Mouse (Mus musculus): ENCODE measurements at regions not wholly inside any gene's neighbourhood (a gene's known extent, or its start where the extent isn't known, plus 50 kb on each side); places are given as distances from the start of the nearest gene placed in this dataset.

DNA sequence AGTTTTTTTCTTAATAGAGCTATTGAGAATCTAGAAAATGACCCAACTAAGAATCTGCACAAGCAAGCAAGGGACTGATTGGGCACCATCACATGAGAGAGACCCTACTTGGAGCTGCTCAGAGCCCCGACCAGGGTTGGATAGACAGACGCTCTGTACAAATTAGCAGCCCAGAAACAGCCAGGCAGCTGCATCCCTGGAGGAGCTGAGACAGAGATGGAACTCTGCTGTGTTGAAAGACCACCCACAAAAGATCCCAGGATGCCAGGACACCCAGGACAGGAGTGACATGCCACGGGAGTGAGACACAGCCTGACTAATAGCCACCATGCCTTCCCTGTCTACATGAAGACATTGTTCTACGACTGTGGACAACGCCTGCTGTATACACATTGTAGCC, 147.9 kb downstream of the Gm826 start:
- DNase-seq = no peak

DNA sequence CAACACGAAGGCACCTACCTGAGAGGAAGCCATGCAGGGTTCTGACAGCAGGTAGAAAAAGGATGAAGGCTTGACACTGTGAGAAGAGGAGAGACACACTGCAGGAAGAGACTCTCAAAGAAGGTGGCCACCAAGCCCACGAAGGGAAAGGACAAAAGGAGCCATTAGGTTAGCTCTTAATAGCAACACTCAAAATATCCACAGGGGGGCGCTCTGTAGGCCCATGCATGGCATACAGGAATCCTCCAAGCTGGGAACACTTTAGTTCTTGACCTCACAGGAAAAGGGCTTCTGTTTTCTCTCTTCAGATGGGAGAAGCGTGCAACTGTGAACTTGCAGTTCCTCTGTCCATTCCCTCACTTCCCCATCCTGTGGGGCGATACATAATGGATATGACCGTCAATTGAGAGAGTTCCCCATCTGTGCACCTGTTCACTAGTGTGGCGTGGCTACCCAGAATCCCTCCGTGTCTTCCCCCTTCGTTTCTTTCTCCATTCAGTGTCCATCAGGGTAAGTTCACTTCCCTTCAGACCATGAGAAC, 162.9 kb downstream of the Gm826 start:
- DNase-seq = no peak

DNA sequence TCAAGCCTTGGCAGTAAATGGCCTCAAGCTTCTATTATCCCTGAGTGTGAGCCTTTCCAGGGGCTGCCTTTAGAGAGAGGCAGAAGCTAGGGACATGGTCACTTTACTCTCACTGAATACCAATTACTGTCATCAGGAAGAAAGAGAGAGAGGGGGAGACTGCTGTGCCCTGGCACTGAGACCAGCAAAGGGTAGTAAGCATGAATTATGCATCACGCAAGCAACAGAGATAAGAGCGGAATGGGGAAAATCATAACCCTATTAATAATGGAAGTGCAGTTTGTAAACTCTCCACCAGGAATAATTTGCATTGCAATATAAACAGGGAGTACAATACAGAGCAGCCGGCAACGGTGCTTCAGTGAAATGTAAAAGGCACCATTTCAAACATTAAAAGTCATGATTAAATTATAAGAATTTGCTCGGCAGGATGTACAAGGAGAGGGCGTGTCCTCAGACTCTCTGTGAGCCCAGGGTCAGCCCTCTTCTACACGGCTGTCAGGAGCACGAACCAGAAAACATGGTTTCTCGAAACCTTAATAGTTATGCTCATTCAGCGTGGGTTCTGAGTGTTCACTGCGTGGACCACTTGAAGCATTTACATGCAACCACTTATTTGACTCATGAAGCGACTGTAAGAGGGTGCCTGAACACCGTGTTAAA, 175.2 kb downstream of the Gm826 start:
- DNase-seq = peak; percentile 1

DNA sequence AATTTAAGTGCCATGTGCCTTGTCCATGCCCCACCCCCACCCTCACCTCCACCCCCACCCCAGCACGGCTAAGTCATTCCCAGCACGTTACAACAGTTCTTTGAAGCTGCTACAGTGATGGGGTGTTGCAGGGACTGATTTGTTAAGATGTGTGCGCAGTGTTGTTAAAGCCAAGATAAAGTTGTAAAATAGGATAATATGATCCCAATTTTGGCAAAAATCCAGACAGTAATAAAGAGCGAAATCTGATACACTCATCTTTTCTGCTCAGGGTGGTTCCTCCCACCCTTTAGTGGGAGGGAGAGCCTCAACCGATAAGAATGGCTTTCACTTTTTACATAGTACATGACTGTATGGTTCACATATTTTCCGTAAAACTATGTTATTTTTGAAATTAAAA, 180.2 kb downstream of the Gm826 start:
- no peak for DNase-seq

DNA sequence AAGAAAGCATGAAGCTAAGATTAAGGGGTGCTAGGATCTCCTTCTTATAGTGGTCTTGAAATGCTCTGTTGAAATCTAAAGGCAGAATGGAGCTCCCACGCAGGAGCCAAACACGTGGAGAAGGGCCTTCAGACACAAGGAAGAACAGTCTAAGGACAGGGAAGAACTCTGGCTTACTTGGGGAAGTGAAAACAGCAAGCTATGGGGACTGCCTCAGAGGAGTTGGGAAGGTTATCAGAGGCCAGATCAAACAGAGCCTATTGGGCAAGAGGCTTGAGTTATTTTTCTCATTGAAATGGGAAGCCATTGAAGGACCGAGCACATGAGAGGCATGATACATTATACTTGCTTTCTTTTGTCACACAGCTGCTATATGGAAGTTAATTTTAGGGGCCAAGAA, 181.9 kb downstream of the Gm826 start:
- no peak for DNase-seq

DNA sequence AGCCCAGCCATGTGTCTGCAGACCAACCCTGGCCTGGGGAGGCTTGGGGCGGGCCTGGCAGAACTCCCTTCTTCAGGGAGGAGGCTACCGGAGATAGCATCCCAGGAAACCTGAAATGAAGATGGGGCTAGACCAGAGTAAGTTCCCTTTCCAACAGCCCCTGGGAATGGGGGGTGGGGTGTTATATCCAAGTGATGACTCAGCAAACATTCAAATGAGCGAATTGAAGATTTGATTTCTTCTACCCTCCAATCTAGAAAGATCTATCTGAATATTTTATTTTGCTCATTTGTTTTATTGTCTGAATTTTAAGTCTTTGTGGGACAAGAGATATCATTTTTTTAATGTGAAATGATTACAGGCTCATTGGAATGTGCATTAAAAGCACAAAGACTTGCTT, 185.0 kb downstream of the Gm826 start:
- no peak for DNase-seq

DNA sequence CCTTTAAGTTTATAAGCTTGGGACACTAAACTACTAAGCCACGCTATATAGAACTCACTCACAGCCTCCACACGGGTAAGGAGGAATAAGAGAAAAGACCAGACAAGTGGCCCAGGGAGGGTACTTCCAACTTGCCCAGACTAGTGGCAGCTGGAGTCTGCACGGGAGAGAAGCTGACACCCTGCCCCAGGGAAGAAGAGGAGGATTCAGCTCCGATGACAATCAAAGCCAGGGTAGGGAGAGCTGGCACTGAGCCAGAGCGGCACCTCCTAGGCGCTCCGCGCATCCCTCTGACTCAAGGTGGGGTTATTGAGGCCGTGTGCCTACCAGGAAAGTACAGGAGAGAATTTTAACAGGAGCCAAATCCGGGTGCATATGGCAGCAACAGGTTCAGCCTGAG, 185.4 kb downstream of the Gm826 start:
- DNase-seq = no peak

DNA sequence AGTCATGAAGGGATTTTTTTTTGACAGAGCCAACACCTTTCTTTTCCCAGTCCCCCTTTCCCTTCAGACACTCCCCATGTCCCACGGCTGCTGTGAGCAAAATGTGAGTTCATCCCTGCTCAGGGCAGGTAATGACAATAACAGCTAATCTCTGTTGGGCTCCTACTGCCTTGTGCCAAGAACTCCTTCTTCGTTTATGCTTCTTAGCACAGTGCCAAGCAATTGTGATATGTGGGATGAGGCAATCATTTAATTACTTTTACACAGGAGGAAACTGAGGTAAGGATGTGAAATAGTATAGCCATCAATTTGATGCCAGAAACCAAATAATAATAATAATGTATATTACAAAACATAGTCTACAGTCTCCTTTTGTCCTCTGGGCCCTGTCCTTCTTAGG, 185.9 kb downstream of the Gm826 start:
- DNase-seq = no peak

DNA sequence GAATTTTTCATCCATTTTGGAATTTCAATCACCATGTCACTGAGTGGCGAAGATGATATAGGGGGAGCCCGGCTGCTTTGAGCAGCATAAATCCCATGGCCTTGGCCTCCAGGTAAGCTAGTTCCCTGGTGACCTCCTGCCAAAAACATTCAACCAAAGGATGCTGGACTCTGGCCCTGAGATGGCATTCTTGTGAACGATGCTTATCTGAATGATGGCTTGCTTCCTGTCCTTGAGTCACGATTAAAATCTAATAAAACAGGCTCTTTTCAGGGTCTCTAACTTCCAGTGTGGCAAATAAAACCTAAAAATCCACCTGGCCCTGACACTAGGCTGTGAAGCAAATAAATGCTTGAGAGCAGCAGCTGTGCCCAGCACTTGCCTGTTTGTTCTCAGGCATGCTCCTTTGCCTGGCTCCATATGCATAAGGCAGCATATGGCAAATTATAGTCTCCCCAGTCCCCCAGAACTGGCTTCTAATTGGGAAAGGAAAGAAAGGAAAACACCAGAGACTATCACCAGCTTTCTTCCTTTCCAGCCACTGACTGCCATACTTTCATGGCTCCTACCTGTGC, 193.7 kb downstream of the Gm826 start:
- no peak for DNase-seq

DNA sequence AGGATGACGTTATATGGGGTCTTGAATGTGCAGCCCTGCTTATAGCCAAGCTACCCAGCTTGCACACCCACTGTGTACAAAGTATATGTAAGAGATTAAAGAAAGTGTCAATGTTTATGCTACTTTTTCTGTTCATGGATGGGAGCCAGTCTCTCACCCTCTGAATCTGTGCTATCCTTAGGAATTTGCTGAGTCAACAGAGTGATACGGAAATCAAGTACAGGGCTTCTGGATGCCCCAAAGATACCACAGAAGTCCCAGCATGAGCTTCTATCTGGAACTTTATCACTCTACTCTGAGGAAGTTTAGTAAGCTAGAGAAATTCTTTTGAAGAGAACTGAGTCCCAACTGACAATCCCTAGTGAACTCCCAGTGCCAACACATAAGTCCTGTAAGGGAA, 195.9 kb downstream of the Gm826 start:
- no peak for DNase-seq

DNA sequence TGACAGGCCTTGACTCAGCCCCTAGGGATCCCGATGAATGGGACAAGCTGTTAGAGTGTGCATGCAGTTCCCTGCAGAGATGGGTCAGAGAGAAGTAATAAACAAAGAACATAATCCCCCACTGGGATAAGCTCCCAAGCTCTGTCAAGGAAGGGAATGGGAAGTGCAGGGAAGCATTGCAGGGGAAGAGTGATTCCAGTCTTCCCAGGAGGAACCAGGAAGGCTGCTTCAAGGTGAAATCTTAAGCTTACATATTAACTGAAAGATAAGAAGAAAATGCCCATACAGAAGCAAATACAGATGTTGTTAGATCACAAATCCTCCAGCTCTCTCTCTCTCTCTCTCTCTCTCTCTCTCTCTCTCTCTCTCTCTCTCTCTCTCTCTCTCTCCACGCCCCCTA, 202.2 kb downstream of the Gm826 start:
- DNase-seq = no peak

DNA sequence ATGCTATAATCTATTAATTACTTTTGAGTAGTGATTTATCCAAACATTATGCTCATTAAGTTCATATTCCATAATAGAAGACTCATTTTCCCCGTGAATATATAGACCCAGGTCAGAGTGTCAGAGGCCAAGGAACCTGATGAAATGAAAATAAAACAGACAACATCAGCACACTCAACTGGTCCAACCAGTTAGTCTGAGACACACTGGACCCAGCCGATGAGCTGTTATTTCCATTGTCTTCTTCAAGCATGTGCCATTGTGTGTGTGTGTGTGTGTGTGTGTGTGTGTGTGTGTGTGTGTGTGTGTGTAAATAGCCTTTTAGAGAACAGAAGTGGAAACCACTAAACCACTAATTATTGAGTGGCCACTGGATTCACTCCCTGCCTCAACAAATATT, 202.6 kb downstream of the Gm826 start:
- no peak for DNase-seq

DNA sequence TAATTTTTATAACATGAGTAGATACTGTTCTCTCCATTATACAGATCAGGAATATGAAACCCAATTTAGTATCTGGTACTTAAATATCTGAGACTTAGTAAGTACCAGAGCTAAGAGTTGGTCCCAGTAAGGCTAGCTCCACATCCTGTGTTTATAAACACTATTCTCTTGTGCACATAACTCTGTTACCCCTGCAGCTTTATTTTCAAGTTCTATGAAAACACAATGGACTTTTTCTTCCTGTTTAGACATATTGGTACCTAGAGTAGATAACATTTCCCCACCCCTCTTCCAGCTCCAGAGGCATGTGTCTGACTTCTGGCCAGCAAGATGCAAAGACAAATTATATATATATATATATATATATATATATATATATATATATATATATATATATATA, 216.8 kb downstream of the Gm826 start:
- no peak for DNase-seq

DNA sequence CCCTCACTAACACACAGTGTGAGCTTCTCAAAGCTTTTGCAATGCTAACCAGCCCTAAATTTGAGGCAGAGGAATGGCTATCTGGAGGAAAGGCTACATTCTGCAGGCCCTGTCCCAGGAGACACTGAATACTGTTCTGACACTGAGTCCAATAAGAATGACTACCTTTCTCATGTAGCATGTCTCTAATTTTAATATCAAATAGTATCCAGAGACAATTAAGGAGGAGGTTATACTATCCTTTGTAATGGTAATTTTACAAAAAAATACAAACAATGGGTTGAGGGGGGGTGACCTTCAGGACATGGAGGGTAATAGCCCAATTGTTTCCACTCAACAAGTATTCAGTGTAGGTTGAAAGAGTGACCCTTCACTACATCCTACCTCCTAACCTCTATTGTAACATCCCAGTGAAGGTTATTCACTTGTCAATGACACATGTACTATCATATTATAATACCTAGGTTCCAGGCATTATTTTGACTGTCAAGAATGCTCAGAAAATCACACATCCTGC, 222.7 kb downstream of the Gm826 start:
- DNase-seq = no peak

DNA sequence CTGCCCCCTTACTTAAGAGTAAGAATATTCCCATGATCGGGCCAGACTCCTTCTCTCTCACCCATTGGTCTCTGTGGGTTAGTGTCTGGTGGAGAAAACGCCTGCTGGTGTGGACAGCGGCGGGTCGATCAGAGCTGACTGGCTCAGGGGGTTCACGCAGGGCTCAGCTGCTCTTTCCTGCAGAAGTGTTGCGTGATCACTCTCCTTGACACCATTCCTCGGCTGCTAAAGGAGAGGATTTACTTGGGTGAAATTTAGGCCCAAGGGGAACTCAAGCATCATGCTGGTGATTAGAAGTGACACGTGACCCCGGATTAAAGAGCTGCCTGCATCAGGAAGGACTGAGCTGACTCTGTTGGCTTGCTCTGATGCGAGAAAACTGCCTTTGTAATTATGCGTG, 240.9 kb downstream of the Gm826 start:
- no peak for DNase-seq

DNA sequence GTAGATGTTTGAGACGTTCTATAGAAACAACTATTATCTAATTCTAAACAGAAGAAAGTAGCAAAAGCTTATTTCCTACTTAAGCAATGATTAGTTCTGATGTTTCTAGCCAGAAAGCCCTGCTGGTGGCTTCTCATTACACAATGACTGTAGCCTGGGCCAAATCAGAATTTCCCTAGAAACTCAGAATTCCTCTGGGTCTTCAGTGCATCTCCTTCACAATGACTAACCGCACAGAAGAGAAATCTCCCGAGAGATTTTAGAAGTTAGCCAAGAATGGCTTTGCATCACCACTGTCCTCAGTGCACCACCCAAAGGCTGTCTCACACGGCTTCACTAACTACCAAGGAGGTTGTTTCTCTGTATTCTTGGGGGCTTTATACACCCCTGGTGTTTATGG, 248.0 kb downstream of the Gm826 start:
- DNase-seq = peak; percentile 2

DNA sequence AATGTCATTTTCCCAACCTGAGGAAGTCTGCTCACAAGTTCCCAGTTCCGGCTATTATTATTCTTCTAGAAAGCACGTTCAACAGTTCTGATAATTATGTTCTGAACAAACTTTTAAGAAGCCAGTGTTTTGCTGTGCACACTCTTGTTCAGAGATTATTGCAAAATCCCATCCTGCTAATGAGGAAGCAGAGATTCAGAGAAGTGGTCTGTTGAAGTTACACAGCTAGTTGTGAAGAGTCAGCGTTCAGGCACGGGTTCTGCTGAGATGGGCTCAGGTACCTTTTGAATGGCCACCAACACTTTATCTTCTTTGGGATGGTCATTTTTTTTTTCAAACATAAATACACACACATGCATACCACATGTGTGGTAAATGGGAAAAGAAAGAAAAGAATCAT, 250.3 kb downstream of the Gm826 start:
- DNase-seq = no peak

DNA sequence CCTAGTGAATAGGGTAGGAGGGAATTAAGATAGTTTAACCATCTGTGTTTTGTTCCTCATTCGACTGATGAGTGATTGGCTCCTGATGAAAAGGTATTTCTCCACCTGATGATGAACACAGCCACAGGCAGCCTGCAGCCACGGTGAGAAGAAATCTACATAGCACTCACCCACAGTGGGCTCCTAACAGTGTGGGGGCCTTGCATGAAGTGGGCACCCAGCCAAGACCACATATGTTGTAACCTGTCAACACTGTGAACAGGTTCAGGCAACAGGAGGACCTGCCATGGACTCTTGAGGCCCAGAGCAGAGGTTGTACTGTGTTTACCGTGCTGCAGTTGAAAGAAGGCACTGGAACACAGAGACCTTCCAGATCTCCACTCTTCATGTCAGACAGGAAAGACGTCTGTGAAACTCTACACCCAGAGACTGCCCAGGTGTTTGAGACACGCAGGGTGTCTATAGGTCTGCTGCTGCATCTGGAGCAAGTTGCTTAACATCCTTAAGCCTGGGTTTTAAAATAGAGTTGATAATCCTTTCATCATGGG, 251.8 kb downstream of the Gm826 start:
- no peak for DNase-seq

DNA sequence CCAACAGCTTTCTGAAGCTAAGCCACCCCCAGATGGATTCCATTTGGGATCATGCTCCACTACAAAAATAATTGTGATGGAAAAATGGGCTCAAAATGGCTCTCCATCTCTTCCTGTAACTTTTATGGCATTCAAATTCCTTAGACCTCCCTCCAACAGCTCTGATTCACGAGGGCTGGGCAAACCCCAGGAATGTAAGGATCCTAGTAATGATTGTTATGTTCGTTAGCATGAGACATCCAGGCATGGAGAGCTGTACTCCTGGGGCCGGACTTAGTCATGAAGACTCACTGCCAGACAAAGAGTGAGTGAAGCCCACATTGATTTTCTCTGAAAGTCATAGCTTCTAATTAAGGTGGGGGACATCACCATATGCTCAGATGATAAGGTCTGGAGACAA, 258.3 kb downstream of the Gm826 start:
- no peak for DNase-seq

DNA sequence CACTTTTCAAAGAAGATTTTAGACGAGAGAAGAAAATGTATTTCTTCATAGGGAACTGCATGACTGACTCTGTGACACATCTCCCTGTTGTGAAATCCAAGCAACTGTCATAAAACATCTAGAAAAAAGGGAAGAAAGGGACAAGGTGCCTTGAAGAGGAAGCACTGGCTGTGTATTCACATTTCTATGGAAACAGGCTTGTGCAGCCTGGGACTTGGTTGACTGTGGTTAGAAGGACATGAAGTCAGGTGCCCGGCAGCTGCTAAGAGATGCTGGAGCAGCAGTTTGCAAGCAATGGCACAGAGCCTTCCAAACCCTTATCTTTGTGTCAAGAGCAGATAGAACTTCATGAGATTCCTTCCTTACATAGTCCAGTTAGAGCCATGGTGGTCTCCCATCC, 263.5 kb downstream of the Gm826 start:
- no peak for DNase-seq

DNA sequence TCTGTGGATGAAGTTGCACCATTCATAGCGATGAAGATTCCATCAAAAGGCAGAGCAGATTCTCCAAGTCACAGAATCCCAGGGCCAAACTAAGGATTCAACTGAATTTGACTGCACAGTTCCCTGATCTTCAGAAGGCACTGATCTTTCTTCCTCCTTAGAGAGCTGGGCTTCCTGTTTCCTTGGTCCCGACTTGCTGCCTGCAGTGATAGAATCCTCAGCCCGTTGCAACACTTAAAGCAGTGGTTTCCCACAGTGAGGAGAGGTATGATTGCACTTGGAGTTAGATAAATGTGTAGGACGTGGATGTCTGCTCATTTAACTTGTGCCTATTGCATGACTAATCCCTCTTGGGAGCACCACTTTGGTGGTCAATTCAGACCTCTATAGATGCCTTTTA, 265.2 kb downstream of the Gm826 start:
- DNase-seq = no peak

DNA sequence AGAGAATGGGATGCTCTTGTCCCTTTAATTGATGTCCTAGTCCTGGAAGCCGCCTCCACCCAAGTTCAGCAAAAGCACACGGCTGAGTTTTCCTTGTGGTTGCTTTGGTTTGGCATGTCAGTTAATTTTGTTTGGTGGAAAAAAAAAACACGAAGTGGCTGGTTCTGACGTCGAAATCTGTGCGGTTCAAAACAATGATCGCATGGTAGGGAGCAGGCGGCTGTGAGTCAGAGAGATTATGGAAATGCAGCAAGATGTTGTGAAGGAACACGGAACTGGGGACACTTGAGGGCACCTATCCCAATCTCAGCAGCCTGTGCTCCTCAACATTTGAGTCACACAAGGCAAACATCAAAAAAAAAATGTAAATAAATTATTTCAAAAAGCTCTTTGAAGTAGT, 266.1 kb downstream of the Gm826 start:
- no peak for DNase-seq

DNA sequence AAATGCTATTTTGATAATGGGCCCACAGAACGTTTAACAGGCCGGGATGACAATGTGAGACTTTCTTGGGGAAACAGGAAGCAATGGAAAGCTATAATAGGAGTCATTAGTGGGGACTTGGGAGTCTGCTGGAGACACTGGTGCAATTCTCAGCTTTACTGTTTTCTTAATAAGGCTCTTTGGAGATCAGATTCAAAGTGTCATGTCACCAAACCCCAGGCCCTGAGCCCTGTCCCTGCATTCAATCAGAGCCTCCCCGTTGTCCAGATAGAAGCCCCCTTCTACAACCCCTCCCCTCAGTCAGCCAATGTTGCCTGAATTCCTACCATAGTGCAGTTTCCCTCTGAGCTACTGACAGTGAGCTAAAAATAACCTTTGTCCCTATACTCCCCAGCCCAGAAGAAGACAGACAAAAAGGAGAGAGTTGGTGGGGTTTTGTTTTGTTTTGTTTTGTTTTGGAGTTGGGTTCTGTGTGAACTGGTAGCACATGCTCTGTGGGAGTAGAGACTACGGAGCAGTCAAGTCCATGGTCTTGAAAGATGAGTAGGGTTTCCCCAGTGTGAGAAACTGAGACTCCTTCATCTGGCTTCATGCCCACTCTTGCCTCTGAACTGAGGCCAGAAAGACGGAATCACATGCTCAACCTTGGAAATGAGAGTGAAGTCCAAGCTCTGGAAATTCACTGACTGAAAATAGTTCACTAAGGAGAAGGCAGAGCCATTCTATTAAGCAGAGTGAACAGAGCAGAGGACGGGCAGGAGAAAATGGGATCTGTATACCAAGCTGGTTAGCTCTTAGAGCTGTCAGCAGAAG, 267.3 kb downstream of the Gm826 start:
- DNase-seq = peak; percentile 8

Measured in cerebellum, adult 9-10 months (tissue).